Mouse (Mus musculus) cerebellum, adult 2 months (tissue): Measurements from ENCODE around the gene Them7.

Experiments
- CTCF ChIP-seq: fragments of 200-500 bp; IDR thresholded peaks from 2 replicates; pipeline ENCODE4 v1.5.1; 2011; ENCODE audit warnings: low read depth, mild to moderate bottlenecking, control low read depth, low read length, moderate library complexity, borderline replicate concordance; ENCODE audit not compliant: insufficient read depth
- POLR2A ChIP-seq: fragments of 200-500 bp; IDR thresholded peaks from 2 replicates; pipeline ENCODE4 v1.6.1; 2011; ENCODE audit warnings: low read length, control low read depth, borderline replicate concordance; ENCODE audit not compliant: insufficient read depth

GRCm38 (mm10) chr2:105397446-105398211 is 173.5 kb downstream of the Them7 start:
- TF ChIP-seq CTCF: no peak
- TF ChIP-seq POLR2A: no peak
